ENCODE assay signal across 10 mouse cellular contexts in genomic region chr12:91932490-91933361, GRCm38 (mm10).
DNase-seq lines count a peak whose midpoint lies in the region; ATAC-seq and TF ChIP-seq lines count a peak whose summit lies in the region.
"Had no signal": no experiment of that assay in that cellular context is flagged by ENCODE, and none has a peak within 500 bp of the region (broad histone marks: within the 10 kb centered on the region; RNA-seq: fewer than 3 reads in every experiment).

No protein-coding gene starts in this region.

- peak; percentile 53 for TF ChIP-seq CTCF in kidney, postnatal 0 days (IDR thresholded peaks at IDR 0.05; ENCODE audit: low read depth)
- TF ChIP-seq CTCF in CH12.LX (conservative IDR thresholded peaks at IDR 0.05 in 1 of 2, IDR thresholded peaks at IDR 0.05 in 1 of 2; ENCODE audit: low read depth in 2 of 2, low read length in 2 of 2) = peak in 1 of 2 experiments; percentile 56; a peak in 2 of 4 replicates

- WGBS in kidney, postnatal 0 days = 30% methylated on average over 7 of the region's 7 CpGs
- 35% methylated on average over 7 of the region's 7 CpGs for WGBS in kidney, embryonic 16.5 days
- 31% methylated on average over 7 of the region's 7 CpGs for WGBS in intestine, embryonic 14.5 days

- ATAC-seq in kidney, postnatal 0 days (replicated peaks; ENCODE audit: low FRiP score, low read depth) = no peak
- no peak for ATAC-seq in kidney, embryonic 16.5 days (ENCODE audit: low FRiP score, low TSS enrichment)
- ATAC-seq in intestine, embryonic 14.5 days (replicated peaks; ENCODE audit: low FRiP score, low TSS enrichment, low read depth) = 0 out of 2 replicates have a peak, but pooled peaks have one; percentile 32
- no peak for ATAC-seq in megakaryocyte-erythroid progenitor cell, adult 5-6 weeks (replicated peaks; ENCODE audit: low FRiP score, low TSS enrichment, poor library complexity, severe bottlenecking)

- in situ Hi-C loops in CH12.LX (cut with MboI; ENCODE audit: low pct_ligation_motif_present, low pct_unique_long_range_greater_than_20kb, low sequenced_read_pairs) = no loop called here

- H3K9ac ChIP-seq in kidney, postnatal 0 days (ENCODE audit: low read depth, low read length) = no peak overlapping the region
- H3K9ac ChIP-seq in kidney, embryonic 16.5 days (replicated peaks; ENCODE audit: low read length) = no peak overlapping the region
- no peak overlapping the region for H3K9ac ChIP-seq in CH12.LX (ENCODE audit: insufficient read depth, low read depth)
- H3K9ac ChIP-seq in intestine, embryonic 14.5 days (ENCODE audit: low read length) = no peak overlapping the region

- no peaks in the 10 kb centered on the region for H3K9me3 ChIP-seq in kidney, postnatal 0 days (replicated peaks; ENCODE audit: low read length)
- H3K9me3 ChIP-seq in kidney, embryonic 16.5 days (ENCODE audit: low read length) = no peaks in the 10 kb centered on the region
- no peaks in the 10 kb centered on the region for H3K9me3 ChIP-seq in CH12.LX (replicated peaks; ENCODE audit: low read length)
- no peaks in the 10 kb centered on the region for H3K9me3 ChIP-seq in intestine, embryonic 14.5 days (ENCODE audit: control insufficient read depth, low read length)
- H3K9me3 ChIP-seq: midbrain, embryonic 10.5 days had no signal

- no peak overlapping the region for H3K4me3 ChIP-seq in kidney, postnatal 0 days (replicated peaks; ENCODE audit: low read depth, low read length)
- no peak overlapping the region for H3K4me3 ChIP-seq in kidney, embryonic 16.5 days (ENCODE audit: low read length)
- H3K4me3 ChIP-seq in CH12.LX (replicated peaks in 1 of 3; ENCODE audit: low read depth in 2 of 3, low read length in 2 of 3, poor library complexity in 1 of 3) = no peak overlapping the region
- no peak overlapping the region for H3K4me3 ChIP-seq in intestine, embryonic 14.5 days (ENCODE audit: low read depth, low read length)
- H3K4me3 ChIP-seq: midbrain, embryonic 10.5 days had no signal

- H3K36me3 ChIP-seq in kidney, postnatal 0 days (ENCODE audit: insufficient read depth, low read length) = no peaks in the 10 kb centered on the region
- no peaks in the 10 kb centered on the region for H3K36me3 ChIP-seq in kidney, embryonic 16.5 days (ENCODE audit: insufficient read depth, low read length)
- no peaks in the 10 kb centered on the region for H3K36me3 ChIP-seq in CH12.LX (replicated peaks in 1 of 2; ENCODE audit: control insufficient read depth in 1 of 2, insufficient read depth in 1 of 2, low read length in 1 of 2)
- no peaks in the 10 kb centered on the region for H3K36me3 ChIP-seq in intestine, embryonic 14.5 days (ENCODE audit: control insufficient read depth, insufficient read depth, low read length)
- H3K36me3 ChIP-seq: midbrain, embryonic 10.5 days had no signal

- no peak for TF ChIP-seq POLR2A in CH12.LX (IDR thresholded peaks at IDR 0.05; ENCODE audit: low read depth, low read length)

- no peaks in the 10 kb centered on the region for H3K79me2 ChIP-seq in CH12.LX (replicated peaks; ENCODE audit: control insufficient read depth, extremely low read depth, insufficient read depth, poor library complexity, severe bottlenecking)

- no peak overlapping the region for H3K27ac ChIP-seq in kidney, postnatal 0 days
- no peak overlapping the region for H3K27ac ChIP-seq in kidney, embryonic 16.5 days (ENCODE audit: low read length)
- H3K27ac ChIP-seq in CH12.LX (ENCODE audit: insufficient read depth, low read depth) = no peak overlapping the region
- H3K27ac ChIP-seq in intestine, embryonic 14.5 days (ENCODE audit: low read depth) = no peak overlapping the region
- H3K27ac ChIP-seq: midbrain, embryonic 10.5 days had no signal

- peak; percentile 84 for DNase-seq in kidney, postnatal 0 days (ENCODE audit: low spot score)
- DNase-seq in 416B (ENCODE audit: low read depth) (peak; percentile 44), CH12.LX (ENCODE audit: extremely low read depth) (peak; percentile 17)
- DNase-seq in intestine, embryonic 14.5 days (ENCODE audit: low spot score) = no peak
- DNase-seq in cerebellum, adult 11 months = no peak
- no peak for DNase-seq in right cerebral cortex, postnatal 14 days
- DNase-seq: cerebellum, adult 11-12 months had no signal

- H3K4me2 ChIP-seq in kidney, postnatal 0 days (ENCODE audit: low read length) = no peak overlapping the region
- H3K4me2 ChIP-seq in kidney, embryonic 16.5 days (replicated peaks; ENCODE audit: low read depth, low read length) = no peak overlapping the region
- H3K4me2 ChIP-seq in CH12.LX (ENCODE audit: insufficient read depth, low read depth, poor library complexity, severe bottlenecking) = no peak overlapping the region
- H3K4me2 ChIP-seq in intestine, embryonic 14.5 days (ENCODE audit: low read length) = no peak overlapping the region

- peak; percentile 70 for TF ChIP-seq RAD21 in CH12.LX (IDR thresholded peaks at IDR 0.05; ENCODE audit: low read depth, low read length)

- no peak for TF ChIP-seq EP300 in CH12.LX (IDR thresholded peaks at IDR 0.05; ENCODE audit: low read length)

- dilution Hi-C loops in CH12.LX (cut with MboI; ENCODE audit: extremely low pct_ligation_motif_present, extremely low pct_unique_long_range_greater_than_20kb, low sequenced_read_pairs) = no loop called here

- no peaks in the 10 kb centered on the region for H3K27me3 ChIP-seq in kidney, postnatal 0 days (ENCODE audit: insufficient read depth, low read length)
- H3K27me3 ChIP-seq in kidney, embryonic 16.5 days (ENCODE audit: insufficient read depth, low read length) = no peaks in the 10 kb centered on the region
- no peaks in the 10 kb centered on the region for H3K27me3 ChIP-seq in CH12.LX (replicated peaks)
- H3K27me3 ChIP-seq in intestine, embryonic 14.5 days (replicated peaks; ENCODE audit: control insufficient read depth, insufficient read depth, low read length) = no peaks in the 10 kb centered on the region

- no peaks in the 10 kb centered on the region for H3K4me1 ChIP-seq in kidney, postnatal 0 days (replicated peaks; ENCODE audit: insufficient read depth, low read length)
- no peaks in the 10 kb centered on the region for H3K4me1 ChIP-seq in kidney, embryonic 16.5 days (ENCODE audit: insufficient read depth, low read length)
- H3K4me1 ChIP-seq in CH12.LX (ENCODE audit: control insufficient read depth in 1 of 2, insufficient read depth in 2 of 2) = no peaks in the 10 kb centered on the region
- no peaks in the 10 kb centered on the region for H3K4me1 ChIP-seq in intestine, embryonic 14.5 days (replicated peaks; ENCODE audit: control insufficient read depth, insufficient read depth, low read length)
- H3K4me1 ChIP-seq: midbrain, embryonic 10.5 days had no signal

TF ChIP-seq in CH12.LX, 34 proteins besides CTCF, POLR2A, EP300 and RAD21:
- TF ChIP-seq JUND (conservative IDR thresholded peaks at IDR 0.05; ENCODE audit: low read depth, low read length) (no peak), HCFC1 (IDR thresholded peaks at IDR 0.05; ENCODE audit: low read depth, low read length) (no peak), CHD2 (IDR thresholded peaks at IDR 0.05; ENCODE audit: low read length) (no peak), ZNF384 (IDR thresholded peaks at IDR 0.05; ENCODE audit: low read depth, low read length) (peak; percentile 93), SMC3 (IDR thresholded peaks at IDR 0.05; ENCODE audit: low read depth, low read length) (peak; percentile 24; the same call in 1 of the 2 replicates)

Comparison
In these comparisons a context has a peak if more than half of its experiments do, and no peak if none do; other contexts are left out.
1. DNase-seq: peak in kidney, postnatal 0 days (single experiment), 416B (single experiment) and CH12.LX (single experiment); none in intestine, embryonic 14.5 days (single experiment), cerebellum, adult 11 months (single experiment) and right cerebral cortex, postnatal 14 days (single experiment).